8 mouse cellular contexts compared by ENCODE assay signal in the genomic region with DNA sequence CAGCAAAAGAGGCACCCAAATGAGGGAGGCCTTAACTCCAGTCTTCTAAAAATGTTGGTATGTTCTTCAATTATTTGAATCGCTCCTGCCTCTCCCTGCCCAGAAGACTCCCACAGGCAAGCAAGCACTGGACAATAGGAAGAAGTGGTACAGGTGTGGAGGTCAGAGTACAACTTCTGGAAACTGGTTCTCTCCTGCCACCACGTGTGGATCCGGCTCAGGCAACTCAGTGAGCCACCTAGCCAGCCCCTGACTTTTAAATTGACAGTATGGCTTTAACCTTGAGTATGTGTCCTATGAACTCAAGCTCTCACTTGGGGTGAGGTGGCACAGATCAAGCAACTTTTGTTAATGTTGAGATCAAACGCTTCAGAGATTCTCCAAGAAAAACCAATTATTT. TPM values are rescaled to one million over a fixed set of nuclear protein-coding genes. Genes with fewer than 3 reads are reported as not detected.
A peak's percentile ranks its signal among the peaks of the same experiment; 100 is the strongest.
DNase-seq lines count a peak whose midpoint lies in the region; ATAC-seq and TF ChIP-seq lines count a peak whose summit lies in the region.

No protein-coding gene starts in this region.

- no peak for DNase-seq in cerebellum, adult 2 months
- DNase-seq in cerebellum, adult 18-20 months: no peak
- peak; percentile 48 for DNase-seq in MEL (ENCODE audit: low read depth, low spot score)
- DNase-seq in liver, postnatal 0 days: no peak
- DNase-seq in gastrocnemius, postnatal 10 days: no peak
- no peak for DNase-seq in gastrocnemius, postnatal 4 days (ENCODE audit: low spot score in 2 of 2)
- no peak for DNase-seq in gastrocnemius, adult 18-20 months (ENCODE audit: low spot score)

- no peak overlapping the region for H3K27ac ChIP-seq in cerebellum, adult 2 months (ENCODE audit: insufficient read depth, low read length)
- peak overlapping the region; percentile 67 for H3K27ac ChIP-seq in MEL (ENCODE audit: control insufficient read depth, low read depth, low read length)
- no peak overlapping the region for H3K27ac ChIP-seq in hindbrain, embryonic 15.5 days (replicated peaks)
- peak overlapping the region; percentile 83 for H3K27ac ChIP-seq in liver, postnatal 0 days (ENCODE audit: low read depth)

- H3K79me2 ChIP-seq in MEL (ENCODE audit: control insufficient read depth, insufficient read depth, low read length, poor library complexity): peaks cover 29% of the 10 kb centered on the region

- peak overlapping the region; percentile 75 for H3K4me2 ChIP-seq in hindbrain, embryonic 15.5 days
- H3K4me2 ChIP-seq in liver, postnatal 0 days (ENCODE audit: low read depth, low read length): peak overlapping the region; percentile 71

- 9% methylated on average over 4 of the region's 4 CpGs for WGBS in cerebellum, adult 2 months
- 4% methylated on average over 4 of the region's 4 CpGs for WGBS in hindbrain, embryonic 15.5 days
- WGBS in liver, postnatal 0 days (ENCODE audit: insufficient replicate concordance): 4% methylated on average over 4 of the region's 4 CpGs

- no peaks in the 10 kb centered on the region for H3K27me3 ChIP-seq in cerebellum, adult 2 months (ENCODE audit: control insufficient read depth, insufficient read depth, low read length)
- H3K27me3 ChIP-seq in MEL (ENCODE audit: control insufficient read depth in 1 of 2, insufficient read depth in 2 of 2, low read length in 2 of 2): 0 out of 4 replicates have a peak, but pooled peaks cover 0 to under 1% of the 10 kb centered on the region in 2 experiments
- H3K27me3 ChIP-seq in hindbrain, embryonic 15.5 days: no peaks in the 10 kb centered on the region
- H3K27me3 ChIP-seq in liver, postnatal 0 days (ENCODE audit: insufficient read depth, low read length): no peaks in the 10 kb centered on the region

- peak overlapping the region; percentile 85 for H3K9ac ChIP-seq in MEL (ENCODE audit: control insufficient read depth, low read depth, low read length, poor library complexity, severe bottlenecking)
- H3K9ac ChIP-seq in hindbrain, embryonic 15.5 days: peak overlapping the region; percentile 80
- H3K9ac ChIP-seq in liver, postnatal 0 days (replicated peaks): peak overlapping the region; percentile 77

- TF ChIP-seq POLR2A in cerebellum, adult 2 months (IDR thresholded peaks at IDR 0.05; ENCODE audit: borderline replicate concordance, insufficient read depth, low read length): no peak
- TF ChIP-seq POLR2A in MEL (IDR thresholded peaks at IDR 0.05; ENCODE audit: control insufficient read depth in 1 of 2, insufficient read depth in 1 of 2, low read depth in 1 of 2, low read length in 2 of 2, poor library complexity in 1 of 2): no peak

- H3K36me3 ChIP-seq in MEL (ENCODE audit: control insufficient read depth in 1 of 2, insufficient read depth in 2 of 2, low read length in 2 of 2): peaks cover 12% of the 10 kb centered on the region in 2 experiments
- peaks cover 14% of the 10 kb centered on the region for H3K36me3 ChIP-seq in hindbrain, embryonic 15.5 days
- H3K36me3 ChIP-seq in liver, postnatal 0 days (replicated peaks; ENCODE audit: insufficient read depth, low read length): peaks cover 23% of the 10 kb centered on the region

- peaks cover 3% of the 10 kb centered on the region; the same call in 1 of the 2 replicates for H3K4me1 ChIP-seq in cerebellum, adult 2 months (ENCODE audit: control insufficient read depth, insufficient read depth, low read length)
- peaks cover 0 to 16% of the 10 kb centered on the region in 2 experiments; a peak in 3 of 4 replicates for H3K4me1 ChIP-seq in MEL (ENCODE audit: control insufficient read depth in 1 of 2, insufficient read depth in 2 of 2, low read length in 2 of 2)
- peaks cover 18% of the 10 kb centered on the region for H3K4me1 ChIP-seq in hindbrain, embryonic 15.5 days (replicated peaks)
- peaks cover 15% of the 10 kb centered on the region for H3K4me1 ChIP-seq in liver, postnatal 0 days (ENCODE audit: insufficient read depth)

- no peak for TF ChIP-seq RAD21 in MEL (IDR thresholded peaks at IDR 0.05; ENCODE audit: low read depth, low read length)

- peak overlapping the region; percentile 73 for H3K4me3 ChIP-seq in cerebellum, adult 2 months (replicated peaks; ENCODE audit: insufficient read depth, low read depth, low read length)
- peak overlapping the region; percentile 87 to 89 for H3K4me3 ChIP-seq in MEL (ENCODE audit: control insufficient read depth in 1 of 2, insufficient read depth in 1 of 2, low read depth in 2 of 2, low read length in 2 of 2)
- H3K4me3 ChIP-seq in hindbrain, embryonic 15.5 days: peak overlapping the region; percentile 83
- H3K4me3 ChIP-seq in liver, postnatal 0 days (ENCODE audit: low read depth, low read length): peak overlapping the region; percentile 63

- no peak for TF ChIP-seq CTCF in cerebellum, adult 2 months (IDR thresholded peaks at IDR 0.05; ENCODE audit: borderline replicate concordance, insufficient read depth, low read depth, low read length)
- no peak for TF ChIP-seq CTCF in MEL (IDR thresholded peaks at IDR 0.05 in 2 of 3, conservative IDR thresholded peaks at IDR 0.05 in 1 of 3; ENCODE audit: control insufficient read depth in 1 of 3, insufficient read depth in 1 of 3, low read depth in 2 of 3, low read length in 3 of 3, poor library complexity in 1 of 3, severe bottlenecking in 1 of 3)
- no peak for TF ChIP-seq CTCF in liver, postnatal 0 days (IDR thresholded peaks at IDR 0.05; ENCODE audit: low read depth)

- ATAC-seq in hindbrain, embryonic 15.5 days (ENCODE audit: low FRiP score, low read depth): no peak
- ATAC-seq in liver, postnatal 0 days: 0 out of 2 replicates have a peak, but pooled peaks have one; percentile 24

- no peak for TF ChIP-seq EP300 in MEL (IDR thresholded peaks at IDR 0.05; ENCODE audit: low read depth in 1 of 2, low read length in 2 of 2)
- TF ChIP-seq EP300 in liver, postnatal 0 days (IDR thresholded peaks at IDR 0.05; ENCODE audit: low read depth): no peak

- H3K9me3 ChIP-seq in MEL (replicated peaks; ENCODE audit: insufficient read depth, low read length): no peaks in the 10 kb centered on the region
- H3K9me3 ChIP-seq in hindbrain, embryonic 15.5 days: no peaks in the 10 kb centered on the region
- H3K9me3 ChIP-seq in liver, postnatal 0 days (ENCODE audit: low read length): no peaks in the 10 kb centered on the region

TF ChIP-seq in MEL, 35 proteins besides CTCF, POLR2A, EP300 and RAD21:
- peak; percentile 39; the same call in 1 of the 2 replicates for TF ChIP-seq SIN3A (IDR thresholded peaks at IDR 0.05; ENCODE audit: low read length)
- no peak for TF ChIP-seq ZNF384 (IDR thresholded peaks at IDR 0.05; ENCODE audit: low read depth, low read length)

RNA-seq across cellular contexts. Expression of a gene that starts 0.8 kb away (rescaled TPM):
- 140 and 155 TPM in 2 replicates for polyA plus RNA-seq in cerebellum, adult 2 months (2012; rRNA removed)
- total RNA-seq in MEL (2012; rRNA removed): 545 and 639 TPM in 2 replicates
- 100 to 1,000 TPM in 1 of 2 experiments, not detected in 1; 309 TPM for polyA plus RNA-seq in MEL (2012; ENCODE audit: insufficient read depth in 1 of 2, insufficient read length in 2 of 2, low read depth in 1 of 2, low replicate concordance in 2 of 2, missing spikeins in 1 of 2)
- 159 and 170 TPM in 2 replicates for polyA plus RNA-seq in hindbrain, embryonic 15.5 days (2015; fragmentation: Nextera tagmentation; extraction: Ambion mirVana)
- polyA plus RNA-seq in liver, postnatal 0 days (2015; fragmentation: Nextera tagmentation; extraction: Ambion mirVana): 144 and 147 TPM in 2 replicates
- 10 to 100 TPM; 76.8 to 83.7 TPM for total RNA-seq in gastrocnemius, postnatal 10 days (2021)
- 10 to 100 TPM; 75.9 to 78.1 TPM for total RNA-seq in gastrocnemius, postnatal 4 days (2021)
- total RNA-seq in gastrocnemius, adult 18-20 months (2021): 10 to 100 TPM; 67.4 to 69.0 TPM

RNA-seq across cellular contexts. Expression of a gene that starts 22.7 kb away (rescaled TPM):
- 18.6 and 19.2 TPM in 2 replicates for polyA plus RNA-seq in cerebellum, adult 2 months (2012; rRNA removed)
- total RNA-seq in MEL (2012; rRNA removed): 2.0 and 2.2 TPM in 2 replicates
- polyA plus RNA-seq in MEL (2012; ENCODE audit: insufficient read depth in 1 of 2, insufficient read length in 2 of 2, low read depth in 1 of 2, low replicate concordance in 2 of 2, missing spikeins in 1 of 2): 1 to 10 TPM in 1 of 2 experiments, not detected in 1; 6.5 TPM
- 17.2 and 19.0 TPM in 2 replicates for polyA plus RNA-seq in hindbrain, embryonic 15.5 days (2015; fragmentation: Nextera tagmentation; extraction: Ambion mirVana)
- polyA plus RNA-seq in liver, postnatal 0 days (2015; fragmentation: Nextera tagmentation; extraction: Ambion mirVana): 1.5 and 2.0 TPM in 2 replicates
- 1 to 10 TPM; 6.6 to 8.0 TPM for total RNA-seq in gastrocnemius, postnatal 10 days (2021)
- total RNA-seq in gastrocnemius, postnatal 4 days (2021): 10 to 100 TPM; 16.0 to 16.8 TPM
- 1 to 10 TPM; 1.8 TPM for total RNA-seq in gastrocnemius, adult 18-20 months (2021)

Comparison
In these comparisons a context has a peak if more than half of its experiments do, and no peak if none do; other contexts are left out.
1. H3K27ac ChIP-seq: peak in MEL (single experiment) and liver, postnatal 0 days (single experiment); none in cerebellum, adult 2 months (single experiment) and hindbrain, embryonic 15.5 days (single experiment).
2. Peak in every context shown above with its lines, with median percentiles within 50 percentile points of each other: H3K4me3 ChIP-seq and H3K9ac ChIP-seq.